Mouse (Mus musculus): ENCODE data around the gene Tenm2. TPM values are rescaled to one million over a fixed set of nuclear protein-coding genes. Genes with fewer than 3 reads are reported as not detected.

Gene Tenm2
- polyA plus RNA-seq, 1 experiment from 2014 or later = not detected

GRCm38 (mm10) chr11:36169738-36170137 is 1066.0 kb downstream of the Tenm2 start:
- no peak overlapping the region for H3K4me2 ChIP-seq (ENCODE audit: low read depth, low read length)
- DNase-seq = no peak
- H3K27ac ChIP-seq (ENCODE audit: low read depth) = no peak overlapping the region
- 77% methylated on average over 4 of the region's 4 CpGs for WGBS (ENCODE audit: insufficient replicate concordance)
- no peak for ATAC-seq
- H3K4me1 ChIP-seq (ENCODE audit: insufficient read depth) = no peaks in the 10 kb centered on the region
- no peak overlapping the region for H3K9ac ChIP-seq (replicated peaks)
- TF ChIP-seq CTCF (IDR thresholded peaks at IDR 0.05; ENCODE audit: low read depth) (no peak), EP300 (IDR thresholded peaks at IDR 0.05; ENCODE audit: low read depth) (no peak)
- no peak overlapping the region for H3K4me3 ChIP-seq (ENCODE audit: low read depth, low read length)
- no peaks in the 10 kb centered on the region for H3K9me3 ChIP-seq (ENCODE audit: low read length)
- no peaks in the 10 kb centered on the region for H3K27me3 ChIP-seq (ENCODE audit: insufficient read depth, low read length)
- H3K36me3 ChIP-seq (replicated peaks; ENCODE audit: insufficient read depth, low read length) = no peaks in the 10 kb centered on the region

- H3K4me1 ChIP-seq (ENCODE audit: insufficient read depth) = no peaks in the 10 kb centered on the region
- no peak overlapping the region for H3K4me3 ChIP-seq (ENCODE audit: low read depth, low read length)
- no peak overlapping the region for H3K27ac ChIP-seq (ENCODE audit: low read depth)
- TF ChIP-seq EP300 (IDR thresholded peaks at IDR 0.05; ENCODE audit: low read depth) (no peak), CTCF (IDR thresholded peaks at IDR 0.05; ENCODE audit: low read depth) (no peak)
- no peaks in the 10 kb centered on the region for H3K36me3 ChIP-seq (replicated peaks; ENCODE audit: insufficient read depth, low read length)
- no peak for ATAC-seq
- WGBS (ENCODE audit: insufficient replicate concordance) = 76% methylated on average over 6 of the region's 6 CpGs
- no peak overlapping the region for H3K9ac ChIP-seq (replicated peaks)
- no peak overlapping the region for H3K4me2 ChIP-seq (ENCODE audit: low read depth, low read length)
- no peaks in the 10 kb centered on the region for H3K27me3 ChIP-seq (ENCODE audit: insufficient read depth, low read length)
- H3K9me3 ChIP-seq (ENCODE audit: low read length) = no peaks in the 10 kb centered on the region
- DNase-seq = no peak
These were observed 1066.7 kb downstream of the Tenm2 start for GRCm38 (mm10) chr11:36168921-36169537.

GRCm38 (mm10) chr11:36167766-36168318 is 1067.9 kb downstream of the Tenm2 start:
- WGBS (ENCODE audit: insufficient replicate concordance) = 85% methylated on average over 10 of the region's 10 CpGs
- Histone ChIP-seq H3K4me1 (ENCODE audit: insufficient read depth) (no peaks in the 10 kb centered on the region), H3K9ac (replicated peaks) (no peak overlapping the region), H3K36me3 (replicated peaks; ENCODE audit: insufficient read depth, low read length) (no peaks in the 10 kb centered on the region), H3K4me2 (ENCODE audit: low read depth, low read length) (no peak overlapping the region), H3K27me3 (ENCODE audit: insufficient read depth, low read length) (no peaks in the 10 kb centered on the region), H3K27ac (ENCODE audit: low read depth) (no peak overlapping the region), H3K9me3 (ENCODE audit: low read length) (no peaks in the 10 kb centered on the region), H3K4me3 (ENCODE audit: low read depth, low read length) (no peak overlapping the region)
- TF ChIP-seq CTCF (IDR thresholded peaks at IDR 0.05; ENCODE audit: low read depth) (no peak), EP300 (IDR thresholded peaks at IDR 0.05; ENCODE audit: low read depth) (no peak)
- DNase-seq (no peak), ATAC-seq (no peak)

- Histone ChIP-seq H3K9me3 (ENCODE audit: low read length) (no peaks in the 10 kb centered on the region), H3K9ac (replicated peaks) (no peak overlapping the region), H3K27me3 (ENCODE audit: insufficient read depth, low read length) (no peaks in the 10 kb centered on the region), H3K4me1 (ENCODE audit: insufficient read depth) (no peaks in the 10 kb centered on the region), H3K27ac (ENCODE audit: low read depth) (no peak overlapping the region), H3K4me3 (ENCODE audit: low read depth, low read length) (no peak overlapping the region), H3K4me2 (ENCODE audit: low read depth, low read length) (no peak overlapping the region), H3K36me3 (replicated peaks; ENCODE audit: insufficient read depth, low read length) (no peaks in the 10 kb centered on the region)
- WGBS (ENCODE audit: insufficient replicate concordance) = 74% methylated on average over 11 of the region's 11 CpGs
- DNase-seq (no peak), ATAC-seq (no peak)
- TF ChIP-seq EP300 (IDR thresholded peaks at IDR 0.05; ENCODE audit: low read depth) (no peak), CTCF (IDR thresholded peaks at IDR 0.05; ENCODE audit: low read depth) (no peak)
These were observed 1072.2 kb downstream of the Tenm2 start for GRCm38 (mm10) chr11:36163580-36163979.

- Histone ChIP-seq H3K4me1 (ENCODE audit: insufficient read depth) (no peaks in the 10 kb centered on the region), H3K4me3 (ENCODE audit: low read depth, low read length) (no peak overlapping the region), H3K36me3 (replicated peaks; ENCODE audit: insufficient read depth, low read length) (no peaks in the 10 kb centered on the region), H3K4me2 (ENCODE audit: low read depth, low read length) (no peak overlapping the region), H3K9ac (replicated peaks) (no peak overlapping the region), H3K9me3 (ENCODE audit: low read length) (no peaks in the 10 kb centered on the region), H3K27ac (ENCODE audit: low read depth) (no peak overlapping the region), H3K27me3 (ENCODE audit: insufficient read depth, low read length) (no peaks in the 10 kb centered on the region)
- ATAC-seq (no peak), DNase-seq (peak; percentile 2)
- WGBS (ENCODE audit: insufficient replicate concordance) = 77% methylated on average over 10 of the region's 10 CpGs
- TF ChIP-seq EP300 (IDR thresholded peaks at IDR 0.05; ENCODE audit: low read depth) (no peak), CTCF (IDR thresholded peaks at IDR 0.05; ENCODE audit: low read depth) (no peak)
These were observed 1073.9 kb downstream of the Tenm2 start for GRCm38 (mm10) chr11:36161765-36162321.

GRCm38 (mm10) chr11:36153450-36153849 is 1082.3 kb downstream of the Tenm2 start:
- no peak for DNase-seq
- Histone ChIP-seq H3K27me3 (ENCODE audit: insufficient read depth, low read length) (no peaks in the 10 kb centered on the region), H3K36me3 (replicated peaks; ENCODE audit: insufficient read depth, low read length) (no peaks in the 10 kb centered on the region), H3K4me3 (ENCODE audit: low read depth, low read length) (no peak overlapping the region), H3K4me2 (ENCODE audit: low read depth, low read length) (no peak overlapping the region), H3K9me3 (ENCODE audit: low read length) (no peaks in the 10 kb centered on the region), H3K4me1 (ENCODE audit: insufficient read depth) (no peaks in the 10 kb centered on the region), H3K27ac (ENCODE audit: low read depth) (no peak overlapping the region), H3K9ac (replicated peaks) (no peak overlapping the region)
- 40% methylated on average over 5 of the region's 5 CpGs for WGBS (ENCODE audit: insufficient replicate concordance)
- TF ChIP-seq EP300 (IDR thresholded peaks at IDR 0.05; ENCODE audit: low read depth) (no peak), CTCF (IDR thresholded peaks at IDR 0.05; ENCODE audit: low read depth) (no peak)
- no peak for ATAC-seq
